Mouse (Mus musculus) heart, adult 2 months (tissue): ENCODE data around the gene Theg. TPM values are rescaled to one million over a fixed set of nuclear protein-coding genes. Genes with fewer than 3 reads are reported as not detected.

Experiments used
- DNase-seq, 2 experiments: peaks; one replicate each; pipeline ENCODE4 v3.0.0; 2021
- H3K27ac ChIP-seq: fragments of 200-600 bp; 2 replicates; pipeline ENCODE4 v1.8.1; 2022
- H3K27me3 ChIP-seq: fragments of 200-500 bp; 2 replicates; pipeline ENCODE4 v1.6.1; 2012; ENCODE audit warnings: mild to moderate bottlenecking, low read length, inconsistent platforms, mixed read lengths; ENCODE audit not compliant: control insufficient read depth, insufficient read depth
- H3K36me3 ChIP-seq: fragments of 200-500 bp; 2 replicates; pipeline ENCODE4 v1.6.1; 2012; ENCODE audit warnings: low read length, inconsistent platforms; ENCODE audit not compliant: control insufficient read depth, insufficient read depth
- H3K4me1 ChIP-seq: fragments of 200-500 bp; 2 replicates; pipeline ENCODE4 v1.6.1; 2011; ENCODE audit warnings: low read length; ENCODE audit not compliant: control insufficient read depth, insufficient read depth
- H3K4me3 ChIP-seq: fragments of 200-600 bp; 2 replicates; pipeline ENCODE4 v1.8.1; 2022
- H3K79me2 ChIP-seq: fragments of 200-500 bp; replicated peaks from 2 replicates; pipeline ENCODE4 v1.6.1; 2012; ENCODE audit warnings: mild to moderate bottlenecking, inconsistent platforms, low read length, moderate library complexity, mixed read lengths; ENCODE audit not compliant: control insufficient read depth, insufficient read depth
- H3K9ac ChIP-seq: fragments of 200-500 bp; 2 replicates; pipeline ENCODE4 v1.6.1; 2012; ENCODE audit warnings: low read depth, mild to moderate bottlenecking, control low read depth, inconsistent platforms, low read length, mixed read lengths
- CTCF ChIP-seq: fragments of 200-600 bp; IDR thresholded peaks from 2 replicates; pipeline ENCODE4 v1.8.1; 2022; ENCODE audit warnings: antibody characterized with exemption, mild to moderate bottlenecking, moderate library complexity
- EP300 ChIP-seq: fragments of 200-500 bp; IDR thresholded peaks from 2 replicates; pipeline ENCODE4 v1.6.1; 2011; ENCODE audit warnings: low read depth, low read length, control low read depth; ENCODE audit not compliant: insufficient read depth
- POLR2A ChIP-seq: fragments of 200-500 bp; IDR thresholded peaks from 2 replicates; pipeline ENCODE4 v1.6.1; 2011; ENCODE audit warnings: mild to moderate bottlenecking, low read depth, low read length, control low read depth; ENCODE audit not compliant: insufficient read depth
- WGBS: fragments of 180-500 bp; shearing (Covaris S2); methylation state at CpG from one replicate; pipeline ENCODE4 v1.1.7; 2018; 5-methylcytosine and 5-hydroxymethylcytosine counted together
- intact Hi-C: fragments of 180-260 bp; cut with DNase I; formaldehyde crosslinking; loops from one replicate; pipeline ENCODE4 v1.15.1; 2025
- polyA plus RNA-seq: library from polyadenylated mRNA; depleted of rRNA; stranded (reverse); fragments of >200 nt; gene quantifications from 2 replicates; pipeline ENCODE4 v1.2.3, GENCODE M21; 2012
- total RNA-seq, 2 experiments: library from RNA; stranded (reverse); gene quantifications; 2 replicates each; pipeline ENCODE4 v1.2.3; 2021

Gene Theg
- total and polyA plus RNA-seq, 3 experiments, result 0.10 TPM; not detected in 2

GRCm38 (mm10) chr10:79625398-79625797, 38.3 kb upstream of the Theg start:
- Histone ChIP-seq H3K27me3 (no peaks in the 10 kb centered on the region), H3K27ac (no peak overlapping the region), H3K79me2 (no peaks in the 10 kb centered on the region), H3K9ac (no peak overlapping the region), H3K4me3 (no peak overlapping the region), H3K36me3 (no peaks in the 10 kb centered on the region), H3K4me1 (no peaks in the 10 kb centered on the region)
- intact Hi-C loops, result no loop called here
- 77% methylated on average over 9 of the region's 9 CpGs for WGBS
- TF ChIP-seq EP300, result no peak
- no peak for TF ChIP-seq POLR2A
- no peak for TF ChIP-seq CTCF
- DNase-seq, result no peak

- no peaks in the 10 kb centered on the region for H3K79me2 ChIP-seq
- WGBS, result 55% methylated on average over 12 of the region's 12 CpGs
- H3K4me3 ChIP-seq, result no peak overlapping the region
- no peak overlapping the region for H3K27ac ChIP-seq
- intact Hi-C loops, result no loop called here
- no peak for TF ChIP-seq CTCF
- no peak for TF ChIP-seq EP300
- no peak for TF ChIP-seq POLR2A
- peak; percentile 48 to 63 for DNase-seq
- H3K36me3 ChIP-seq, result no peaks in the 10 kb centered on the region
- no peak overlapping the region for H3K9ac ChIP-seq
- H3K27me3 ChIP-seq, result no peaks in the 10 kb centered on the region
- H3K4me1 ChIP-seq, result no peaks in the 10 kb centered on the region
These were observed 36.8 kb upstream of the Theg start for GRCm38 (mm10) chr10:79623950-79624349.

GRCm38 (mm10) chr10:79616376-79616775, 29.2 kb upstream of the Theg start:
- DNase-seq, result no peak
- WGBS, result 88% methylated on average over 5 of the region's 5 CpGs

GRCm38 (mm10) chr10:79615860-79616259, 28.7 kb upstream of the Theg start:
- Histone ChIP-seq H3K79me2 (no peaks in the 10 kb centered on the region), H3K36me3 (no peaks in the 10 kb centered on the region), H3K27ac (no peak overlapping the region), H3K9ac (no peak overlapping the region), H3K4me1 (peaks cover 2% of the 10 kb centered on the region; the same call in 1 of the 2 replicates), H3K27me3 (peaks cover 12% of the 10 kb centered on the region), H3K4me3 (no peak overlapping the region)
- DNase-seq, result no peak
- TF ChIP-seq POLR2A (no peak), EP300 (no peak), CTCF (no peak)
- intact Hi-C loops, result no loop called here
- WGBS, result 28% methylated on average over 8 of the region's 8 CpGs

More at GRCm38 (mm10) chr10:79616376-79616775, 29.2 kb upstream of the Theg start:
- H3K79me2 ChIP-seq, result no peaks in the 10 kb centered on the region
- H3K9ac ChIP-seq, result no peak overlapping the region
- intact Hi-C loops, result no loop called here
- H3K27ac ChIP-seq, result no peak overlapping the region
- H3K36me3 ChIP-seq, result no peaks in the 10 kb centered on the region
- H3K4me3 ChIP-seq, result no peak overlapping the region
- TF ChIP-seq POLR2A, result no peak
- no peak for TF ChIP-seq CTCF
- no peak for TF ChIP-seq EP300
- H3K4me1 ChIP-seq, result peaks cover 2% of the 10 kb centered on the region; the same call in 1 of the 2 replicates
- peaks cover 12% of the 10 kb centered on the region for H3K27me3 ChIP-seq

GRCm38 (mm10) chr10:79614305-79614643, 27.1 kb upstream of the Theg start:
- Histone ChIP-seq H3K27ac (no peak overlapping the region), H3K4me3 (no peak overlapping the region), H3K27me3 (peaks cover 12% of the 10 kb centered on the region), H3K4me1 (peaks cover 2% of the 10 kb centered on the region; the same call in 1 of the 2 replicates), H3K9ac (no peak overlapping the region), H3K36me3 (no peaks in the 10 kb centered on the region), H3K79me2 (no peaks in the 10 kb centered on the region)
- no peak for DNase-seq
- 93% methylated on average over 1 of the region's 1 CpGs for WGBS
- TF ChIP-seq CTCF (no peak), EP300 (no peak), POLR2A (no peak)
- intact Hi-C loops, result no loop called here

- Histone ChIP-seq H3K79me2 (no peaks in the 10 kb centered on the region), H3K9ac (peak within 1 kb of the TSS; percentile 46), H3K4me1 (peaks cover 2% of the 10 kb centered on the region; the same call in 1 of the 2 replicates), H3K4me3 (peak within 1 kb of the TSS; percentile 51), H3K36me3 (no peaks in the 10 kb centered on the region), H3K27me3 (peaks cover 12% of the 10 kb centered on the region), H3K27ac (no peak within 1 kb of the TSS)
- peak; percentile 34 to 45 for DNase-seq
- WGBS, result 3% methylated on average over 60 of the region's 60 CpGs
- TF ChIP-seq POLR2A, result no peak
- intact Hi-C loops, result no loop called here
These were observed 26.6 kb upstream of the Theg start, which contains the start of gene C2cd4c for GRCm38 (mm10) chr10:79613578-79614304. Gene C2cd4c (minus strand): TSS chr10:79614025.
